ENCODE assay signal across 8 mouse cellular contexts in genomic region chr6:13677818-13678282, GRCm38 (mm10). TPM values are rescaled to one million over a fixed set of nuclear protein-coding genes. Genes with fewer than 3 reads are reported as not detected.
A peak's percentile ranks its signal among the peaks of the same experiment; 100 is the strongest.
DNase-seq lines count a peak whose midpoint lies in the region; ATAC-seq and TF ChIP-seq lines count a peak whose summit lies in the region.

TSS of gene Bmt2 (minus strand) at chr6:13677966.

- H3K9me3 ChIP-seq in hindbrain, embryonic 10.5 days: no peaks in the 10 kb centered on the region
- H3K9me3 ChIP-seq in lung, postnatal 0 days (ENCODE audit: low read length): no peaks in the 10 kb centered on the region

- H3K4me2 ChIP-seq in lung, postnatal 0 days (replicated peaks; ENCODE audit: low read depth, low read length): peak within 1 kb of the TSS; percentile 76

- ATAC-seq in frontal cortex, adult (ENCODE audit: low TSS enrichment): peak; percentile 97
- peak; percentile 99 for ATAC-seq in lung, postnatal 0 days

- H3K4me1 ChIP-seq in hindbrain, embryonic 10.5 days (replicated peaks): peaks cover 22% of the 10 kb centered on the region
- H3K4me1 ChIP-seq in lung, postnatal 0 days (ENCODE audit: insufficient read depth, low read depth, low read length): peaks cover 3% of the 10 kb centered on the region; the same call in 1 of the 2 replicates

- 0 out of 2 replicates have a peak, but pooled peaks have one; percentile 7 for TF ChIP-seq CTCF in lung, postnatal 0 days (IDR thresholded peaks at IDR 0.05)

- H3K9ac ChIP-seq in lung, postnatal 0 days (replicated peaks; ENCODE audit: low read depth): peak within 1 kb of the TSS; percentile 80

- WGBS in hindbrain, embryonic 10.5 days: under 1% methylated on average over 37 of the region's 37 CpGs
- 1% methylated on average over 35 of the region's 37 CpGs for WGBS in lung, postnatal 0 days

- H3K27me3 ChIP-seq in hindbrain, embryonic 10.5 days (ENCODE audit: insufficient read depth, poor library complexity, severe bottlenecking): no peaks in the 10 kb centered on the region
- no peaks in the 10 kb centered on the region for H3K27me3 ChIP-seq in lung, postnatal 0 days (replicated peaks; ENCODE audit: insufficient read depth, low read length)

- H3K4me3 ChIP-seq in hindbrain, embryonic 10.5 days: peak within 1 kb of the TSS; percentile 89
- peak within 1 kb of the TSS; percentile 94 for H3K4me3 ChIP-seq in lung, postnatal 0 days (ENCODE audit: low read depth, low read length)

- 0 out of 2 replicates have a peak, but pooled peaks cover 4% of the 10 kb centered on the region for H3K36me3 ChIP-seq in hindbrain, embryonic 10.5 days
- H3K36me3 ChIP-seq in lung, postnatal 0 days (ENCODE audit: insufficient read depth, low read length): no peaks in the 10 kb centered on the region

- TF ChIP-seq EP300 in lung, postnatal 0 days (IDR thresholded peaks at IDR 0.05): no peak

- H3K27ac ChIP-seq in hindbrain, embryonic 10.5 days: peak within 1 kb of the TSS; percentile 96
- peak within 1 kb of the TSS; percentile 87 for H3K27ac ChIP-seq in lung, postnatal 0 days (ENCODE audit: low read length)

- DNase-seq in MN1 (ENCODE audit: low spot score): peak; percentile 97
- peak; percentile 99 for DNase-seq in cerebellum, adult 9-10 months
- peak; percentile 98 for DNase-seq in hindbrain, embryonic 10.5 days (ENCODE audit: low spot score)
- peak; percentile 99 for DNase-seq in layer of hippocampus, adult 9-11 months
- DNase-seq in lung, postnatal 0 days (ENCODE audit: low spot score): peak; percentile 99
- peak; percentile 99 for DNase-seq in ovary, postnatal 14 days (ENCODE audit: low spot score)
- peak; percentile 99 for DNase-seq in thymus, postnatal 14 days

RNA-seq across cellular contexts. Expression of gene Bmt2, which starts in this region (rescaled TPM):
- 18.4 and 19.8 TPM in 2 replicates for polyA plus RNA-seq in hindbrain, embryonic 10.5 days (2016; fragmentation: Nextera tagmentation; extraction: Ambion mirVana)
- 9.7 and 12.4 TPM in 2 replicates for polyA plus RNA-seq in lung, postnatal 0 days (2015; fragmentation: Nextera tagmentation; extraction: Ambion mirVana)

Comparison
In these comparisons a context has a peak if more than half of its experiments do, and no peak if none do; other contexts are left out.
1. Peak in every context shown above with its lines: DNase-seq, ATAC-seq, H3K4me3 ChIP-seq and H3K27ac ChIP-seq.